Mouse (Mus musculus) forebrain, embryonic 16.5 days (tissue): Measurements from ENCODE around the gene Trf. TPM values are rescaled to one million over a fixed set of nuclear protein-coding genes. Genes with fewer than 3 reads are reported as not detected.

Source experiments
- ATAC-seq: fragments of 200-750 bp; cut with Nextera tagmentation; 2 replicates; pipeline ENCODE4 v1.8.0; 2017; ENCODE audit warnings: mild to moderate bottlenecking, moderate library complexity
- H3K27ac ChIP-seq: fragments of 300-500 bp; sonication (generic); 2 replicates; pipeline ENCODE4 v1.5.1; 2014; ENCODE audit warnings: low read length, control low read depth
- H3K27me3 ChIP-seq: fragments of 300-500 bp; sonication (generic); replicated peaks from 2 replicates; pipeline ENCODE4 v1.6.1; 2014; ENCODE audit warnings: low read length; ENCODE audit not compliant: control insufficient read depth, insufficient read depth
- H3K36me3 ChIP-seq: fragments of 300-500 bp; sonication (generic); 2 replicates; pipeline ENCODE4 v1.6.1; 2014; ENCODE audit not compliant: control insufficient read depth, insufficient read depth
- H3K4me1 ChIP-seq: fragments of 300-500 bp; sonication (generic); replicated peaks from 2 replicates; pipeline ENCODE4 v1.6.1; 2014; ENCODE audit warnings: low read length; ENCODE audit not compliant: control insufficient read depth, insufficient read depth
- H3K4me2 ChIP-seq: fragments of 300-500 bp; sonication (generic); 2 replicates; pipeline ENCODE4 v1.6.1; 2014; ENCODE audit warnings: mild to moderate bottlenecking, low read length, control low read depth
- H3K4me3 ChIP-seq: fragments of 300-500 bp; sonication (generic); replicated peaks from 2 replicates; pipeline ENCODE4 v1.5.1; 2014; ENCODE audit warnings: mild to moderate bottlenecking, low read length, control low read depth
- H3K9ac ChIP-seq: fragments of 300-500 bp; sonication (generic); replicated peaks from 2 replicates; pipeline ENCODE4 v1.6.1; 2014; ENCODE audit warnings: low read depth, low read length, control low read depth
- H3K9me3 ChIP-seq: fragments of 300-500 bp; sonication (generic); 2 replicates; pipeline ENCODE4 v1.6.1; 2016; ENCODE audit warnings: low read length; ENCODE audit not compliant: control insufficient read depth
- WGBS: fragments of 180-500 bp; shearing (Covaris S2); extraction: QIAGEN DNeasy Blood & Tissue Kit; methylation state at CpG from one replicate; pipeline ENCODE4 v1.1.7; 2014; 5-methylcytosine and 5-hydroxymethylcytosine counted together
- polyA plus RNA-seq: library from polyadenylated mRNA; unstranded; fragments of >200 nt; fragmentation: Nextera tagmentation; extraction: Ambion mirVana; gene quantifications from 2 replicates; pipeline ENCODE4 v1.2.1, GENCODE M21; 2015

Gene Trf
- polyA plus RNA-seq, 1 experiment from 2014 or later = 29.6 TPM

DNA sequence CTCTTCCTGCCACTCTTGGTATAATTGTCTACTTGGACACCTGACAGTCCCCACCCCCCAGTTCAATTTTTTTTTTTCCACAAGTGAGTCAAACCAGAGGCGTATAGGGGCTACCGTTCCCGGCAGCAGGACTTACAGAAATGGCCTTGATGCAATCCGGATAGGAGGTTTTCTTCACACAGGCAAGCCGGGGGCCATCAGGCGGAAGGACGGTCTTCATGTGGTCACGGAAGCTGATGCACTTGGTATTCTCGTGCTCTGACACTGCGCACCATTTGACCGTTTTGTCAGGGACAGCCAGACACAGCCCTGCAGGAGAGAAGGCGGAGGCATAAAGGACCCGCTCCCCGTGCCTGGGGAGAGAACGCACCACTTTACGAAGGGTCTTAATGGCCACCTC is 2.5 kb downstream of the Trf start:
- 93% methylated on average over 16 of the region's 16 CpGs for WGBS
- no peak overlapping the region for H3K4me2 ChIP-seq
- no peak for ATAC-seq

DNA sequence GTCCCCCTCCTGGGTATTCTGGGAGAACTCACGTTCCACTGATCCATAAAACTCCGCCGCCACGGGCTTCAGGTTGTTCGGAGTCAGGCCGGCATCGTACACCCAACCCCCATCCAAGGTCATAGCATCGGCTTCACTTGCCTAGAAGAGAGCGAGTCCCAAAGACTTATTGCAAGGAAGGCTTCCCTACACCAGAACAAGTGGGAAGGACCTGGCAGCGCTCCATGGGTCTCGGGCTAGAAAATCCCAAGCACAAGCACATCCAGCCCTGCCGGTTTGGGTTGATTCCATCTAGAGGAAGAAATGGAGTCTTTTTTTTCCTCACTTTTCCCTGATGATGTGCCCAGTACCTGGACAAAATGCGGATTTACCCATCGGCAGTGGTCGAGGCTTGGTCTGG is 3.4 kb downstream of the Trf start:
- WGBS = 94% methylated on average over 15 of the region's 15 CpGs

More for the DNA sequence above, 2.5 kb downstream of the Trf start:
- Histone ChIP-seq H3K9me3 (no peaks in the 10 kb centered on the region), H3K4me1 (peaks cover 9% of the 10 kb centered on the region; the same call in 1 of the 2 replicates), H3K27ac (no peak overlapping the region), H3K4me3 (no peak overlapping the region), H3K9ac (no peak overlapping the region), H3K36me3 (no peaks in the 10 kb centered on the region), H3K27me3 (no peaks in the 10 kb centered on the region)

GRCm38 (mm10) chr9:103225464-103225863 is 4.8 kb downstream of the Trf start:
- Histone ChIP-seq H3K4me2 (no peak overlapping the region), H3K4me3 (no peak overlapping the region), H3K27ac (no peak overlapping the region), H3K9ac (no peak overlapping the region), H3K4me1 (peaks cover 6% of the 10 kb centered on the region; the same call in 1 of the 2 replicates), H3K27me3 (no peaks in the 10 kb centered on the region), H3K36me3 (no peaks in the 10 kb centered on the region), H3K9me3 (no peaks in the 10 kb centered on the region)
- no peak for ATAC-seq
- WGBS = 65% methylated on average over 3 of the region's 3 CpGs

More for the DNA sequence above, 3.4 kb downstream of the Trf start:
- no peak overlapping the region for H3K4me3 ChIP-seq
- no peak for ATAC-seq
- H3K9ac ChIP-seq = no peak overlapping the region
- no peaks in the 10 kb centered on the region for H3K27me3 ChIP-seq
- H3K36me3 ChIP-seq = no peaks in the 10 kb centered on the region
- no peaks in the 10 kb centered on the region for H3K9me3 ChIP-seq
- H3K27ac ChIP-seq = no peak overlapping the region
- peaks cover 9% of the 10 kb centered on the region; the same call in 1 of the 2 replicates for H3K4me1 ChIP-seq
- no peak overlapping the region for H3K4me2 ChIP-seq

DNA sequence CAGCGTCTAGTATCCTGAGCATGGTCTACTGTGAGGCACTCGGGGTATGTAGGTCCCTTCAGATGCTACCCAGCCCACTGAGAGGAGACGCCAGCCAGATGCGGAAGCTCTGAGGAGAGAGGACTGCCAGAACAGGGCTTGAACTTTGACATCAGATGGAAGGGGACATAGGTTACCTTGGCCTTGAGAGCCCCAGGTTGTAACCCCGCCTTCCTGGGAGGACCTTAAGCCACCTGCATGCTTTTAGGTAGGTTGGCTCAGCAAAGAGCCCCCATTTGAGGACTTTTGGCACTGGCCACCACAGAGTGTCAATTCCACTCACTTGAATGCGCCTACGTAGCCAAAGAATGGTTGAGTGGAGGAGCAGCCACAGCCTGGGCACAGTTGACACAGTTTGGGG is 5.5 kb downstream of the Trf start:
- no peaks in the 10 kb centered on the region for H3K27me3 ChIP-seq
- no peak overlapping the region for H3K4me2 ChIP-seq
- no peak overlapping the region for H3K4me3 ChIP-seq
- no peak for ATAC-seq
- H3K36me3 ChIP-seq = no peaks in the 10 kb centered on the region
- H3K27ac ChIP-seq = no peak overlapping the region
- H3K4me1 ChIP-seq = no peaks in the 10 kb centered on the region
- 91% methylated on average over 7 of the region's 7 CpGs for WGBS
- H3K9ac ChIP-seq = no peak overlapping the region
- H3K9me3 ChIP-seq = no peaks in the 10 kb centered on the region

GRCm38 (mm10) chr9:103214281-103214680 is 16.0 kb downstream of the Trf start:
- H3K9me3 ChIP-seq = no peaks in the 10 kb centered on the region

GRCm38 (mm10) chr9:103213631-103214030 is 16.6 kb downstream of the Trf start:
- H3K4me3 ChIP-seq = no peak overlapping the region
- no peak for ATAC-seq
- 46% methylated on average over 2 of the region's 2 CpGs for WGBS
- no peak overlapping the region for H3K4me2 ChIP-seq
- H3K4me1 ChIP-seq = 0 out of 2 replicates have a peak, but pooled peaks cover 2% of the 10 kb centered on the region
- no peaks in the 10 kb centered on the region for H3K27me3 ChIP-seq
- H3K36me3 ChIP-seq = no peaks in the 10 kb centered on the region
- no peak overlapping the region for H3K9ac ChIP-seq
- H3K27ac ChIP-seq = no peak overlapping the region
- H3K9me3 ChIP-seq = no peaks in the 10 kb centered on the region

More at GRCm38 (mm10) chr9:103214281-103214680, 16.0 kb downstream of the Trf start:
- ATAC-seq = no peak
- Histone ChIP-seq H3K9ac (no peak overlapping the region), H3K27me3 (no peaks in the 10 kb centered on the region), H3K4me3 (no peak overlapping the region), H3K27ac (no peak overlapping the region), H3K4me2 (no peak overlapping the region), H3K36me3 (no peaks in the 10 kb centered on the region), H3K4me1 (no peaks in the 10 kb centered on the region)
- WGBS = 90% methylated on average over 6 of the region's 6 CpGs

DNA sequence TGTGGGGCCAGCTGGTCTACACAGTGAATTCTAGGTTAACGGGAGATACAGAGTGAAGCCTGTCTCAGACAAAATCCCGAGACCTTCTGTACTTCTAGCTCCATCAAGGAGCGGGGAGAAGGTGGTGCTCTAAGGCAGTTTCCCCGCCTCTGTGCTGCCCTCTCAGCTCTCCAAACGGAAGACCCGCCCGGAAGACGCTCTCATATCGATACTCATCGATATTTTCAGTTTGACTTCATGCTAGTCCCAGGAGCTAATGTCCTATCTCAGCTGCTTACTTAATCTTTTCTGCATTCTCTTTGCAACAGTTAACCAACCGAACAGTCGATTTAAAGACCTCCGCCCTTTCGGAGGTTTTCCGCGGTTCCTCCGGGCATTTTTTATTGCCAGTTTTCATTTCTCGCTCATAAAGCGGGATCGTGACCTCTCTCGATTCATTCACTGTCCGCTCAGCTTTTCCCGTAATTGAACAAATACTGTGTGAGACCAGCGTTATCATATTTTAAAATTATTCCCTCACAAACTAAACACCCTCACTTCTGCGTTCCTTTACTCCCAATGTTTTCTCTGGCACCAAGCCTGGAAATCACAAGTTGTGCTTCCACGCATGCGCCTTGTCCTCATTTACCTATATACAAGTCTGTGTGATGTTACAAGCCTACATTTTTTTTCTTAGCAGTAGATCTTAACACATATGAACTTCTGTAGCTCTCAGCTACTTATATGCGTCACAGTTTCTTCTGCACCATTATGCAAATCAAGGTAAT is 17.4 kb downstream of the Trf start:
- Histone ChIP-seq H3K27me3 (no peaks in the 10 kb centered on the region), H3K4me2 (no peak overlapping the region), H3K4me1 (0 out of 2 replicates have a peak, but pooled peaks cover 2% of the 10 kb centered on the region), H3K36me3 (no peaks in the 10 kb centered on the region), H3K4me3 (no peak overlapping the region), H3K9ac (no peak overlapping the region), H3K9me3 (no peaks in the 10 kb centered on the region), H3K27ac (no peak overlapping the region)
- no peak for ATAC-seq
- 79% methylated on average over 28 of the region's 28 CpGs for WGBS

- no peaks in the 10 kb centered on the region for H3K27me3 ChIP-seq
- 42% methylated on average over 6 of the region's 6 CpGs for WGBS
- H3K9me3 ChIP-seq = no peaks in the 10 kb centered on the region
- 0 out of 2 replicates have a peak, but pooled peaks cover 2% of the 10 kb centered on the region for H3K4me1 ChIP-seq
- H3K4me3 ChIP-seq = no peak overlapping the region
- H3K27ac ChIP-seq = no peak overlapping the region
- no peaks in the 10 kb centered on the region for H3K36me3 ChIP-seq
- no peak overlapping the region for H3K4me2 ChIP-seq
- no peak for ATAC-seq
- no peak overlapping the region for H3K9ac ChIP-seq
Measured at GRCm38 (mm10) chr9:103208802-103209423, 21.3 kb downstream of the Trf start.

GRCm38 (mm10) chr9:103207846-103208245 is 22.4 kb downstream of the Trf start:
- Histone ChIP-seq H3K4me1 (0 out of 2 replicates have a peak, but pooled peaks cover 2% of the 10 kb centered on the region), H3K27ac (no peak overlapping the region), H3K27me3 (no peaks in the 10 kb centered on the region), H3K9me3 (no peaks in the 10 kb centered on the region), H3K9ac (no peak overlapping the region), H3K4me2 (peak overlapping the region; percentile 54), H3K4me3 (peak overlapping the region; percentile 18), H3K36me3 (no peaks in the 10 kb centered on the region)
- ATAC-seq = peak; percentile 88
- WGBS = 8% methylated on average over 16 of the region's 16 CpGs
